In genomic region chr4:138104967-138105366, GRCm38 (mm10) we compare ENCODE assay signal across 31 mouse cellular contexts.
"Had no signal": no experiment of that assay in that cellular context is flagged by ENCODE, and none has a peak within 500 bp of the region (broad histone marks: within the 10 kb centered on the region; RNA-seq: fewer than 3 reads in every experiment).

No protein-coding gene starts in this region.

- H3K9me3 ChIP-seq: limb, embryonic 10.5 days; limb, embryonic 12.5 days; limb, embryonic 13.5 days; limb, embryonic 15.5 days; liver, embryonic 12.5 days; liver, embryonic 13.5 days; liver, embryonic 15.5 days; lung, embryonic 15.5 days; megakaryocyte, embryonic 14.5 days; midbrain, embryonic 10.5 days; midbrain, embryonic 12.5 days; midbrain, embryonic 13.5 days; midbrain, embryonic 15.5 days; neural tube, embryonic 12.5 days had no signal

- DNase-seq: left cerebral cortex, postnatal 4 days; liver; liver, embryonic 13.5 days; liver, postnatal 0 days; lung, adult 18-20 months; lung, adult 2 months; lung, embryonic 14.5 days; lung, postnatal 10 days; lung, postnatal 14 days; lung, postnatal 36 days; lung, postnatal 4 days; midbrain, embryonic 14.5 days had no signal

- H3K4me2 ChIP-seq: limb, embryonic 12.5 days; limb, embryonic 13.5 days; limb, embryonic 15.5 days; liver, embryonic 11.5 days; liver, embryonic 12.5 days; liver, embryonic 13.5 days; liver, embryonic 15.5 days; lung, embryonic 14.5 days; lung, embryonic 15.5 days; midbrain, embryonic 12.5 days; midbrain, embryonic 13.5 days; midbrain, embryonic 15.5 days; neural tube, embryonic 12.5 days had no signal

- H3K27ac ChIP-seq: limb, embryonic 10.5 days; limb, embryonic 12.5 days; limb, embryonic 13.5 days; limb, embryonic 15.5 days; liver, embryonic 12.5 days; liver, embryonic 13.5 days; liver, embryonic 14.5 days; liver, embryonic 15.5 days; lung, embryonic 15.5 days; macrophage; midbrain, embryonic 10.5 days; midbrain, embryonic 12.5 days; midbrain, embryonic 13.5 days; midbrain, embryonic 15.5 days; neural tube, embryonic 12.5 days had no signal

- H3K9ac ChIP-seq: limb, embryonic 12.5 days; limb, embryonic 13.5 days; limb, embryonic 15.5 days; liver, embryonic 12.5 days; liver, embryonic 13.5 days; liver, embryonic 14.5 days; liver, embryonic 15.5 days; liver, postnatal 0 days; lung, embryonic 14.5 days; lung, embryonic 15.5 days; midbrain, embryonic 12.5 days; midbrain, embryonic 13.5 days; midbrain, embryonic 15.5 days; neural tube, embryonic 12.5 days had no signal

- H3K4me3 ChIP-seq: limb, embryonic 10.5 days; limb, embryonic 12.5 days; limb, embryonic 13.5 days; limb, embryonic 15.5 days; liver, embryonic 12.5 days; liver, embryonic 13.5 days; liver, embryonic 15.5 days; lung, embryonic 15.5 days; megakaryocyte, embryonic 14.5 days; midbrain, embryonic 10.5 days; midbrain, embryonic 12.5 days; midbrain, embryonic 13.5 days; midbrain, embryonic 15.5 days; myocyte; neural tube, embryonic 12.5 days had no signal

- H3K4me1 ChIP-seq: limb, embryonic 12.5 days; limb, embryonic 13.5 days; limb, embryonic 15.5 days; liver, embryonic 12.5 days; liver, embryonic 13.5 days; liver, embryonic 15.5 days; lung, embryonic 15.5 days; midbrain, embryonic 10.5 days; midbrain, embryonic 12.5 days; midbrain, embryonic 13.5 days; neural tube, embryonic 12.5 days had no signal

- ATAC-seq: liver, embryonic 12.5 days; liver, postnatal 0 days; lung, postnatal 0 days; midbrain, embryonic 13.5 days; midbrain, embryonic 15.5 days; midbrain, embryonic 16.5 days had no signal

- H3K27me3 ChIP-seq: limb, embryonic 12.5 days; limb, embryonic 13.5 days; limb, embryonic 15.5 days; liver, embryonic 12.5 days; liver, embryonic 13.5 days; liver, embryonic 15.5 days; lung, embryonic 15.5 days; megakaryocyte, embryonic 14.5 days; midbrain, embryonic 12.5 days; midbrain, embryonic 13.5 days; midbrain, embryonic 15.5 days; neural tube, embryonic 12.5 days had no signal
